Mouse (Mus musculus) telencephalon, adult 2 months (tissue): ENCODE measurements at regions not wholly inside any gene's neighbourhood (a gene's known extent, or its start where the extent isn't known, plus 50 kb on each side); places are given as distances from the start of the nearest gene placed in this dataset.

Source experiments
- DNase-seq: peaks from one replicate; pipeline ENCODE4 v3.0.0-alpha.2; 2011; ENCODE audit warnings: low read depth, low spot score

DNA sequence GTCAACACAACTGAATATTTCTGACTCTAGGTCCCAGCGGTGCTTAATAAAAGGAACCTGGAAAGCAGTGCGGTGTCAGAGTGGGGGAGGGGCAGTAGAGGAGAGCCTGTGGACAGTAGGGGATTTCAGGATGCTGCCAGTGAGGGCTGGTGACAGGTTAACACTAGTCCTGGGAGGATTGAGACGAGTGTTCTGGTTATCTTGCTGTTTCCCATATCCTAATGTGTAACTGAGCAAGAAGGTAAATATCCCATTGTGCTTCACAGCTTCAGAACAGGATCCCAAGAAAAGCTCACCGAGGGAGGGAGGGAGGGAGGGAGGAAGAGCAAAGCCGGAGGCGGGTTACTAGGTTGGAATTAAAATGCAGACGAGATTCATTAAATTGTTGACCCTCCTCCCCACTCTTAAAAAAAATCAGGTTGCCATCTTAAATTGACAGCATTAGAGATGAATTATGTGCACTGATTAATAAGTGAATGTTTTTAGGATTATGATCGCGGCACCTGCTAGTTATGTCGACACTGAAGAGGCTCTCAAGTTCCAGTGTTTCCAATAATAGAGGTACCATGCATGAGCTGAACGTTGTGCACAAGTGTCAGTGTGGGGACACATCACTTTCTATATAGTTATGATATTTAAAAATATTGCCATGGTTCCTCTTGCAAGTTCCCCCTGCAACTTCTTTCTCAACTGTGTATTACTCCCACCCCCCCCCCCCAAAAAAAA, 1053.3 kb downstream of the 5730522E02Rik start:
- no peak for DNase-seq

DNA sequence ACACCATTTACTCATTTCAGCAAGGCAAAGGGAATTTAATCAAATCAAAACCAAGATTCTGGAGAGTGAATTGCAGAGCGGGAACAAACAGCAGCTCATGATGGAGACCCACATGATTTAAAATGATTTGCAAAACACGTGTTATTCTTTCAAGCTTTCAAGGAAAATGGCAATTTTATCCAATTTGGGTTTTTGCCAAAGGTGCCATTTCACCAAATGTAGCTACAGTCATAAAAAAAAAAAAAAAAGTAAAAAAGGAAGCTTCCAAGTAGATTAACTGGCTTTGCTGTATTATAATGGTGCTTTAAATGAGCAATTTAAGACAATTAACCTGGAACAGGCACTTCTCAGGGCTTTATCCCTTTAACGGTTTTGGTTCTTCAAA, 1052.7 kb downstream of the 5730522E02Rik start:
- no peak for DNase-seq

- DNase-seq, result no peak
Observed at GRCm38 (mm10) chr11:25158884-25159283, 1051.7 kb downstream of the 5730522E02Rik start.

DNA sequence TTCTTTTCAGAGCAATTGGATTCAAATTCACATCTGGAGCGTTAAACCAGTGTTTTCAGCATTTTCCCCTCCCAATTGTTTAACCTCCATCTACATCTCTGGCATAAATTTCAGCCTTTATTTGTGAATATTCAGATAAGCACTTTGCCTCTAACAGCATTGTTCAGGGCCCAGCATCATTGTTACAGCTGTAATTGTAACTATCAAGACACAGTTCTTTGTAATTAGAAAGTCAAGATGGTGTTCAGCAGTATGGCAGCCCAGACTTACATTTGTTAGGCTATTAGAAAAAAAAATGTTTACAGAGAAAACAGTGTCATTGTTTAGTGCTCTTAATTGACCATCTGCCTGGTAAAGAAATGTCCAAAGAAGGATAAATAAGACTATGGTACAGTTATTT, 1042.6 kb downstream of the 5730522E02Rik start:
- no peak for DNase-seq

- DNase-seq, result no peak
Observed at GRCm38 (mm10) chr11:25171048-25171447, 1039.5 kb downstream of the 5730522E02Rik start.
